Mouse (Mus musculus) kidney, adult 2 months (tissue): ENCODE results near the gene Slc25a26. TPM values are rescaled to one million over a fixed set of nuclear protein-coding genes. Genes with fewer than 3 reads are reported as not detected.
"Not testable (repeated sequence)": the region's sequence is repeated elsewhere in the genome, so short reads cannot be mapped to it uniquely, and the experiment has no call there.

Source experiments
- DNase-seq: peaks from one replicate; pipeline ENCODE4 v3.0.0; 2021
- H3K27ac ChIP-seq: fragments of 200-500 bp; 2 replicates; pipeline ENCODE4 v1.5.1; 2012; ENCODE audit warnings: low read depth, low read length, control low read depth, inconsistent platforms; ENCODE audit not compliant: insufficient read depth
- H3K27me3 ChIP-seq: fragments of 200-500 bp; replicated peaks from 2 replicates; pipeline ENCODE4 v1.6.1; 2012; ENCODE audit warnings: mild to moderate bottlenecking, moderate library complexity, low read length, inconsistent platforms; ENCODE audit not compliant: control insufficient read depth, insufficient read depth
- H3K36me3 ChIP-seq: fragments of 200-500 bp; 2 replicates; pipeline ENCODE4 v1.6.1; 2012; ENCODE audit warnings: mild to moderate bottlenecking, moderate library complexity, low read length, inconsistent platforms; ENCODE audit not compliant: control insufficient read depth, insufficient read depth
- H3K4me1 ChIP-seq: fragments of 200-500 bp; 2 replicates; pipeline ENCODE4 v1.6.1; 2011; ENCODE audit warnings: low read length; ENCODE audit not compliant: control insufficient read depth, insufficient read depth
- H3K4me3 ChIP-seq: fragments of 200-500 bp; 2 replicates; pipeline ENCODE4 v1.5.1; 2011; ENCODE audit warnings: mild to moderate bottlenecking, low read depth, low read length, control low read depth; ENCODE audit not compliant: insufficient read depth
- CTCF ChIP-seq: fragments of 200-500 bp; conservative IDR thresholded peaks from 2 replicates; pipeline ENCODE4 v1.5.1; 2011; ENCODE audit warnings: low read depth, mild to moderate bottlenecking, control low read depth, low read length, moderate library complexity, mixed read lengths; ENCODE audit not compliant: insufficient read depth, insufficient read length
- POLR2A ChIP-seq: fragments of 200-500 bp; IDR thresholded peaks from one replicate; pipeline ENCODE4 v1.6.1; 2011; ENCODE audit warnings: low read depth, low read length, control low read depth
- WGBS: fragments of 180-500 bp; shearing (Covaris S2); methylation state at CpG from one replicate; pipeline ENCODE4 v1.1.7; 2018; 5-methylcytosine and 5-hydroxymethylcytosine counted together
- polyA plus RNA-seq: library from polyadenylated mRNA; depleted of rRNA; stranded (reverse); fragments of >200 nt; gene quantifications from 2 replicates; pipeline ENCODE4 v1.2.3, GENCODE M21; 2012

Slc25a26 gene
- polyA plus RNA-seq, 1 experiment, result 18.3 TPM

GRCm38 (mm10) chr6:94550298-94550697 is 50.2 kb downstream of the Slc25a26 start:
- no peaks in the 10 kb centered on the region for H3K4me1 ChIP-seq
- H3K27me3 ChIP-seq, result no peaks in the 10 kb centered on the region
- DNase-seq, result no peak
- no peaks in the 10 kb centered on the region for H3K36me3 ChIP-seq
- no peak overlapping the region for H3K27ac ChIP-seq
- TF ChIP-seq POLR2A (no peak), CTCF (no peak)
- WGBS, result 86% methylated on average over 6 of the region's 6 CpGs
- H3K4me3 ChIP-seq, result no peak overlapping the region

- no peaks in the 10 kb centered on the region for H3K27me3 ChIP-seq
- H3K36me3 ChIP-seq, result no peaks in the 10 kb centered on the region
- WGBS, result 94% methylated on average over 7 of the region's 7 CpGs
- no peak overlapping the region for H3K4me3 ChIP-seq
- no peak overlapping the region for H3K27ac ChIP-seq
- no peaks in the 10 kb centered on the region for H3K4me1 ChIP-seq
- TF ChIP-seq CTCF (no peak), POLR2A (no peak)
- DNase-seq, result no peak
These were observed 50.7 kb downstream of the Slc25a26 start for GRCm38 (mm10) chr6:94550851-94551250.

GRCm38 (mm10) chr6:94553085-94553484 is 53.0 kb downstream of the Slc25a26 start:
- Histone ChIP-seq H3K4me1 (no peaks in the 10 kb centered on the region), H3K27ac (no peak overlapping the region), H3K27me3 (no peaks in the 10 kb centered on the region), H3K4me3 (no peak overlapping the region), H3K36me3 (no peaks in the 10 kb centered on the region)
- no peak for DNase-seq
- TF ChIP-seq POLR2A (no peak), CTCF (no peak)
- WGBS, result 92% methylated on average over 5 of the region's 5 CpGs

GRCm38 (mm10) chr6:94558603-94559002 is 58.5 kb downstream of the Slc25a26 start:
- H3K4me3 ChIP-seq, H3K27me3 ChIP-seq, H3K36me3 ChIP-seq, H3K27ac ChIP-seq, DNase-seq, H3K4me1 ChIP-seq: not testable (repeated sequence)
- 63% methylated on average over 1 of the region's 1 CpGs for WGBS

GRCm38 (mm10) chr6:94560896-94561295 is 60.8 kb downstream of the Slc25a26 start:
- H3K27ac ChIP-seq, result no peak overlapping the region
- H3K4me3 ChIP-seq, result no peak overlapping the region
- WGBS, result 95% methylated on average over 1 of the region's 1 CpGs
- no peaks in the 10 kb centered on the region for H3K4me1 ChIP-seq
- TF ChIP-seq POLR2A, result no peak
- TF ChIP-seq CTCF, result no peak
- no peaks in the 10 kb centered on the region for H3K27me3 ChIP-seq
- no peak for DNase-seq
- no peaks in the 10 kb centered on the region for H3K36me3 ChIP-seq

GRCm38 (mm10) chr6:94561346-94561745 is 61.2 kb downstream of the Slc25a26 start:
- no peak overlapping the region for H3K27ac ChIP-seq
- H3K27me3 ChIP-seq, result no peaks in the 10 kb centered on the region
- TF ChIP-seq POLR2A (no peak), CTCF (no peak)
- DNase-seq, result no peak
- H3K4me3 ChIP-seq, result no peak overlapping the region
- H3K4me1 ChIP-seq, result no peaks in the 10 kb centered on the region
- WGBS, result 64% methylated on average over 1 of the region's 1 CpGs
- no peaks in the 10 kb centered on the region for H3K36me3 ChIP-seq

- Histone ChIP-seq H3K27me3 (no peaks in the 10 kb centered on the region), H3K27ac (no peak overlapping the region), H3K4me3 (no peak overlapping the region), H3K4me1 (no peaks in the 10 kb centered on the region), H3K36me3 (no peaks in the 10 kb centered on the region)
- WGBS, result 60% methylated on average over 8 of the region's 8 CpGs
- peak; percentile 16 for DNase-seq
- TF ChIP-seq CTCF (peak; percentile 33; the same call in 1 of the 2 replicates), POLR2A (no peak)
These were observed 63.2 kb downstream of the Slc25a26 start for GRCm38 (mm10) chr6:94563203-94563940.
